Mouse (Mus musculus) C2C12 (cell line): ENCODE results near the gene Gm20388. TPM values are rescaled to one million over a fixed set of nuclear protein-coding genes. Genes with fewer than 3 reads are reported as not detected.

Experiments used
- H3K27me3 ChIP-seq: one replicate; pipeline ENCODE4 v1.6.1; 2011; ENCODE audit not compliant: control insufficient read depth, insufficient read depth, insufficient read length
- H3K36me3 ChIP-seq: one replicate; pipeline ENCODE4 v1.6.1; 2011; ENCODE audit not compliant: control insufficient read depth, insufficient read depth
- H3K4me3 ChIP-seq: one replicate; pipeline ENCODE4 v1.5.1; 2011; ENCODE audit warnings: mild to moderate bottlenecking, control low read depth; ENCODE audit not compliant: poor library complexity, insufficient read depth, severe bottlenecking
- H3K79me2 ChIP-seq: one replicate; pipeline ENCODE4 v1.6.1; 2011; ENCODE audit not compliant: control insufficient read depth, insufficient read depth
- H3K79me3 ChIP-seq: one replicate; pipeline ENCODE4 v1.6.1; 2011; ENCODE audit warnings: low read depth, control low read depth
- H3ac ChIP-seq: one replicate; pipeline ENCODE3; 2011; ENCODE audit warnings: low read depth; ENCODE audit not compliant: control insufficient read depth, insufficient read length
- CEBPB ChIP-seq: IDR thresholded peaks from one replicate; pipeline ENCODE4 v1.6.1; 2011; ENCODE audit warnings: low read depth, mild to moderate bottlenecking, control low read depth, moderate library complexity
- CTCF ChIP-seq: IDR thresholded peaks from one replicate; pipeline ENCODE4 v1.5.1; 2011; ENCODE audit not compliant: control insufficient read depth, insufficient read depth, insufficient read length
- FOSL1 ChIP-seq: IDR thresholded peaks from one replicate; pipeline ENCODE4 v1.8.0; 2011; ENCODE audit warnings: mild to moderate bottlenecking, low read length; ENCODE audit not compliant: poor library complexity, insufficient read depth, severe bottlenecking
- MAX ChIP-seq: IDR thresholded peaks from one replicate; pipeline ENCODE4 v1.6.1; 2011; ENCODE audit warnings: mild to moderate bottlenecking, control low read depth
- MYOD1 ChIP-seq: IDR thresholded peaks from one replicate; pipeline ENCODE4 v1.6.1; 2011; ENCODE audit warnings: low read depth; ENCODE audit not compliant: control insufficient read depth, insufficient read length
- MYOG ChIP-seq: IDR thresholded peaks from one replicate; pipeline ENCODE4 v1.6.1; 2011; ENCODE audit not compliant: control insufficient read depth, insufficient read length; ENCODE audit errors: extremely low read depth
- USF1 ChIP-seq: IDR thresholded peaks from one replicate; pipeline ENCODE4 v1.6.1; 2011; ENCODE audit warnings: low read depth, mild to moderate bottlenecking, control low read depth, moderate library complexity
- polyA plus RNA-seq: library from polyadenylated mRNA; unstranded; fragments of >200 nt; fragmentation: generic; extraction: Trizol; gene quantifications from one replicate; pipeline ENCODE4 v1.2.1, GENCODE M21; 2012; ENCODE audit warnings: missing spikeins

The Gm20388 gene
- polyA plus RNA-seq, 1 experiment, result 15.0 TPM

- H3K4me3 ChIP-seq, result no peak overlapping the region
- H3K79me2 ChIP-seq, result no peaks in the 10 kb centered on the region
- H3ac ChIP-seq, result no peak overlapping the region
- no peaks in the 10 kb centered on the region for H3K79me3 ChIP-seq
- no peaks in the 10 kb centered on the region for H3K36me3 ChIP-seq
- no peak for TF ChIP-seq CEBPB
- no peak for TF ChIP-seq MYOD1
- no peak for TF ChIP-seq FOSL1
- TF ChIP-seq USF1, result no peak
- no peak for TF ChIP-seq MAX
- TF ChIP-seq MYOG, result no peak
- no peak for TF ChIP-seq CTCF
- H3K27me3 ChIP-seq, result no peaks in the 10 kb centered on the region
Measured at GRCm38 (mm10) chr8:124144619-124144980, 4234.0 kb downstream of the Gm20388 start.

GRCm38 (mm10) chr8:124146286-124146685 is 4235.6 kb downstream of the Gm20388 start:
- H3ac ChIP-seq, result no peak overlapping the region
- no peak overlapping the region for H3K4me3 ChIP-seq
- H3K79me3 ChIP-seq, result no peaks in the 10 kb centered on the region
- no peaks in the 10 kb centered on the region for H3K27me3 ChIP-seq
- H3K79me2 ChIP-seq, result no peaks in the 10 kb centered on the region
- TF ChIP-seq MYOD1, result no peak
- no peak for TF ChIP-seq MAX
- TF ChIP-seq CEBPB, result no peak
- no peak for TF ChIP-seq FOSL1
- no peak for TF ChIP-seq CTCF
- TF ChIP-seq MYOG, result no peak
- no peak for TF ChIP-seq USF1
- H3K36me3 ChIP-seq, result no peaks in the 10 kb centered on the region

- no peak overlapping the region for H3K4me3 ChIP-seq
- no peak overlapping the region for H3ac ChIP-seq
- no peaks in the 10 kb centered on the region for H3K79me3 ChIP-seq
- no peaks in the 10 kb centered on the region for H3K27me3 ChIP-seq
- TF ChIP-seq MAX (peak; percentile 81), USF1 (peak; percentile 95), CTCF (no peak)
- no peaks in the 10 kb centered on the region for H3K36me3 ChIP-seq
- no peaks in the 10 kb centered on the region for H3K79me2 ChIP-seq
Measured at GRCm38 (mm10) chr8:124150009-124150408, 4239.4 kb downstream of the Gm20388 start.

GRCm38 (mm10) chr8:124150536-124150935 is 4239.9 kb downstream of the Gm20388 start:
- no peaks in the 10 kb centered on the region for H3K36me3 ChIP-seq
- no peak overlapping the region for H3ac ChIP-seq
- H3K4me3 ChIP-seq, result no peak overlapping the region
- no peaks in the 10 kb centered on the region for H3K27me3 ChIP-seq
- no peaks in the 10 kb centered on the region for H3K79me3 ChIP-seq
- no peak for TF ChIP-seq FOSL1
- TF ChIP-seq MYOG, result no peak
- no peak for TF ChIP-seq MYOD1
- TF ChIP-seq CTCF, result no peak
- no peak for TF ChIP-seq USF1
- TF ChIP-seq MAX, result no peak
- no peak for TF ChIP-seq CEBPB
- H3K79me2 ChIP-seq, result no peaks in the 10 kb centered on the region

- Histone ChIP-seq H3K36me3 (no peaks in the 10 kb centered on the region), H3K79me2 (no peaks in the 10 kb centered on the region), H3K4me3 (no peak overlapping the region), H3K79me3 (no peaks in the 10 kb centered on the region), H3ac (no peak overlapping the region), H3K27me3 (no peaks in the 10 kb centered on the region)
- TF ChIP-seq MYOD1, result no peak
- TF ChIP-seq USF1, result no peak
- TF ChIP-seq CTCF, result no peak
- no peak for TF ChIP-seq CEBPB
- no peak for TF ChIP-seq MYOG
- no peak for TF ChIP-seq FOSL1
- no peak for TF ChIP-seq MAX
Measured at GRCm38 (mm10) chr8:124151881-124152280, 4241.2 kb downstream of the Gm20388 start.

- no peaks in the 10 kb centered on the region for H3K27me3 ChIP-seq
- H3ac ChIP-seq, result no peak overlapping the region
- H3K4me3 ChIP-seq, result no peak overlapping the region
- no peaks in the 10 kb centered on the region for H3K79me3 ChIP-seq
- no peaks in the 10 kb centered on the region for H3K36me3 ChIP-seq
- no peak for TF ChIP-seq FOSL1
- no peak for TF ChIP-seq MYOD1
- TF ChIP-seq CTCF, result no peak
- no peak for TF ChIP-seq CEBPB
- no peak for TF ChIP-seq MYOG
- TF ChIP-seq MAX, result no peak
- no peak for TF ChIP-seq USF1
- H3K79me2 ChIP-seq, result no peaks in the 10 kb centered on the region
Measured at GRCm38 (mm10) chr8:124152771-124153170, 4242.1 kb downstream of the Gm20388 start.

- H3K79me3 ChIP-seq, result no peaks in the 10 kb centered on the region
- H3K36me3 ChIP-seq, result no peaks in the 10 kb centered on the region
- no peaks in the 10 kb centered on the region for H3K79me2 ChIP-seq
- TF ChIP-seq MYOG, result no peak
- TF ChIP-seq MAX, result no peak
- no peak for TF ChIP-seq FOSL1
- no peak for TF ChIP-seq MYOD1
- TF ChIP-seq USF1, result no peak
- TF ChIP-seq CEBPB, result no peak
- no peak for TF ChIP-seq CTCF
- no peak overlapping the region for H3K4me3 ChIP-seq
- no peak overlapping the region for H3ac ChIP-seq
- no peaks in the 10 kb centered on the region for H3K27me3 ChIP-seq
Measured at GRCm38 (mm10) chr8:124156324-124156723, 4245.7 kb downstream of the Gm20388 start.
